Mouse (Mus musculus) hindbrain, postnatal 0 days (tissue): ENCODE measurements around the gene Ell. TPM values are rescaled to one million over a fixed set of nuclear protein-coding genes. Genes with fewer than 3 reads are reported as not detected.
"Not testable (repeated sequence)": the region's sequence is repeated elsewhere in the genome, so short reads cannot be mapped to it uniquely, and the experiment has no call there.

Experiments
- ATAC-seq: fragments of 200-750 bp; cut with Nextera tagmentation; 2 replicates; pipeline ENCODE4 v1.8.0; 2017; ENCODE audit warnings: mild to moderate bottlenecking, moderate TSS enrichment, moderate library complexity
- DNase-seq: peaks from one replicate; pipeline ENCODE4 v3.0.0-alpha.2; 2015; ENCODE audit warnings: low spot score
- H3K27ac ChIP-seq: fragments of 300-500 bp; sonication (generic); 2 replicates; pipeline ENCODE4 v1.5.1; 2014; ENCODE audit warnings: mild to moderate bottlenecking
- H3K27me3 ChIP-seq: fragments of 300-500 bp; sonication (generic); 2 replicates; pipeline ENCODE4 v1.6.1; 2014; ENCODE audit warnings: low read length, mixed read lengths; ENCODE audit not compliant: insufficient read depth
- H3K36me3 ChIP-seq: fragments of 300-500 bp; sonication (generic); 2 replicates; pipeline ENCODE4 v1.6.1; 2014; ENCODE audit warnings: low read length, mixed read lengths; ENCODE audit not compliant: insufficient read depth
- H3K4me1 ChIP-seq: fragments of 300-500 bp; sonication (generic); 2 replicates; pipeline ENCODE4 v1.6.1; 2014; ENCODE audit warnings: antibody characterized with exemption, low read length, mixed read lengths; ENCODE audit not compliant: insufficient read depth
- H3K4me2 ChIP-seq: fragments of 300-500 bp; sonication (generic); 2 replicates; pipeline ENCODE4 v1.6.1; 2014; ENCODE audit warnings: low read depth, mild to moderate bottlenecking, low read length, moderate library complexity, mixed read lengths
- H3K4me3 ChIP-seq: fragments of 300-500 bp; sonication (generic); 2 replicates; pipeline ENCODE4 v1.5.1; 2014; ENCODE audit warnings: low read length
- H3K9ac ChIP-seq: fragments of 300-500 bp; sonication (generic); replicated peaks from 2 replicates; pipeline ENCODE4 v1.6.1; 2014; ENCODE audit warnings: mild to moderate bottlenecking, low read length, moderate library complexity, mixed read lengths
- H3K9me3 ChIP-seq: fragments of 300-500 bp; sonication (generic); 2 replicates; pipeline ENCODE4 v1.6.1; 2016; ENCODE audit warnings: low read length, mixed read lengths
- CTCF ChIP-seq: IDR thresholded peaks from 2 replicates; pipeline ENCODE4 v1.5.1; 2016; ENCODE audit warnings: antibody characterized with exemption, control low read depth, low read depth
- WGBS: fragments of 180-500 bp; shearing (Covaris S2); extraction: QIAGEN DNeasy Blood & Tissue Kit; methylation state at CpG from one replicate; pipeline ENCODE4 v1.1.7; 2014; 5-methylcytosine and 5-hydroxymethylcytosine counted together
- polyA plus RNA-seq: library from polyadenylated mRNA; unstranded; fragments of >200 nt; fragmentation: Nextera tagmentation; extraction: Ambion mirVana; gene quantifications from 2 replicates; pipeline ENCODE4 v1.2.1, GENCODE M21; 2015
- total RNA-seq: library from RNA; depleted of rRNA; stranded (reverse); fragments of >200 nt; gene quantifications from 2 replicates; pipeline ENCODE4 v1.2.3, GENCODE M21; 2014

The Ell gene
- total and polyA plus RNA-seq, 2 experiments from 2014 or later, result 10.8 to 16.7 TPM

DNA sequence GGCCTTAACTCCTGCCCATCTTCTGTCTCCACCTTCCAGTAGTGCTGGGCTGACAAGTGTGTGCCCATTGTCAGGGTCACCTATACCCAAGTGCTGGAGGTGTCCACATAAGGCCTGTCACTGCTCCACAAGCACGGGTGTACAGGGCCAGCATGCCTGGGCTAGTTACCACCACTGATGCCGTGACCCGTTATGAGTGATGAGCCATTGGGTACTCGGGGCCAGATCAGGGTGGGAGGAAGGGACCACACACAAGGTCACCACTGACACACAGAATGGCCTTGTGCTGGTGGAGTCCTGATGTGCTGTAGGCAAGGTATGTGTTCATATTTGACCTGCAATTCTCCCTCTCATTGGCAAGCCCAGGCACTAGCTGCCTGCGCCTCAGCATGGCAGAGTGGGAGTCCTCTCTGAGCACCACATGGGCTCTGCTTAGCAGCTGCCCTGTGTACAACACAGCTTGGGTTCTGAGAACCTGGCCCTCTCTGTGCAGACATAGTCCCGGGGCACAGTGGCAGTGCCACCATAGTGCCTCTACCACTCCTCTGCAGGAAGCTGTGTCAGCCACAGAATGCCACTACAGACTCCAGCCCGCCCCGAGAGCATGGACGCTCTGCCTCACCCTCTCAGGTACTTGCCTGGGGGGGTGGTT is 45.5 kb downstream of the Ell start:
- H3K4me1 ChIP-seq, result no peaks in the 10 kb centered on the region
- no peaks in the 10 kb centered on the region for H3K27me3 ChIP-seq
- 91% methylated on average over 9 of the region's 9 CpGs for WGBS
- peaks cover 50% of the 10 kb centered on the region for H3K36me3 ChIP-seq
- ATAC-seq, result peak; percentile 11; the same call in 1 of the 2 replicates
- H3K9me3 ChIP-seq, result no peaks in the 10 kb centered on the region
- no peak overlapping the region for H3K4me2 ChIP-seq
- no peak for DNase-seq
- no peak overlapping the region for H3K9ac ChIP-seq
- TF ChIP-seq CTCF, result no peak
- no peak overlapping the region; the same call in 1 of the 2 replicates for H3K27ac ChIP-seq
- H3K4me3 ChIP-seq, result no peak overlapping the region

DNA sequence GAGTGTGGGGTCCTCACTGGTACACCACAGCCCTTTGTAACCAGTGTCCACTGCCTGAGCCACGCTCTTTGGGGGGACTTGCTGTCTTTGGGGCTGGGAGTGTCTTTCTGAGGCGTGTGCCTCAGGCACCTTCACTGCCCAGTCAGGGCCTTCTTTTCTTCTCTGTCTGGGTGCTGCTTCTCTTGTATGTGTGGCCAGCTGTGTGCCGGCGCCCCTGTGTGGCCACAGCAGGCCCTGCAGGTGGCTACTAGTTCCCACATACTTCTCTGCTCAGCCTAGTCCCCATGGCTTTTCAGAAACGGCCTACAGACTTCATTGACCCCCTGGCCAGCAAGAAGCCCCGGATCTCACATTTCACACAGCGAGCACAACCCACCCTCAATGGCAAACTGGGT is 46.0 kb downstream of the Ell start:
- 35% methylated on average over 7 of the region's 7 CpGs for WGBS
- DNase-seq, result peak; percentile 71
- peak; percentile 73 for ATAC-seq
- Histone ChIP-seq H3K4me3 (no peak overlapping the region), H3K27ac (no peak overlapping the region; the same call in 1 of the 2 replicates), H3K9me3 (no peaks in the 10 kb centered on the region), H3K36me3 (peaks cover 48% of the 10 kb centered on the region), H3K4me2 (no peak overlapping the region), H3K27me3 (no peaks in the 10 kb centered on the region), H3K4me1 (no peaks in the 10 kb centered on the region), H3K9ac (no peak overlapping the region)
- TF ChIP-seq CTCF, result peak; percentile 80

DNA sequence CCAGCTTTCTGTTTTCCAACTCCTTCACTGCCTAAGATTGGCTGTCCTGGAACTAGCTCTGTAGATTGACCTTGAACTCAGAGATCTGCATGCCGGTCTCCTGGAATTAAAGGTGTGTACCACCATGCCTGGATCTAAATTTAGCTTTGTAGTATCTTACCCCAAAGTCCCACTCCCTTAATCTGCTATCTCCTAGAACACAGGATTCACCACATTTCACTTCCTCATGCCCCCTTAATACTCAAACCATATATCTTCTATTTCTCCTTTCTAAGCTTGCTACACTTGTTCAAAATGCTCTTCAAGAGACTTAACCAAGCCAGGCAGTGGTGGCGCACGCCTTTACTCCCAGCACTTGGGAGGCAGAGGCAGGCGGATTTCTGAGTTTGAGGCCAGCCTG is 48.7 kb downstream of the Ell start:
- DNase-seq, H3K27me3 ChIP-seq, H3K4me2 ChIP-seq, H3K9ac ChIP-seq, H3K4me1 ChIP-seq, H3K4me3 ChIP-seq, H3K27ac ChIP-seq, ATAC-seq, H3K9me3 ChIP-seq: not testable (repeated sequence)
- H3K36me3 ChIP-seq, result peaks cover 46% of the 10 kb centered on the region
- WGBS, result 93% methylated on average over 4 of the region's 4 CpGs

DNA sequence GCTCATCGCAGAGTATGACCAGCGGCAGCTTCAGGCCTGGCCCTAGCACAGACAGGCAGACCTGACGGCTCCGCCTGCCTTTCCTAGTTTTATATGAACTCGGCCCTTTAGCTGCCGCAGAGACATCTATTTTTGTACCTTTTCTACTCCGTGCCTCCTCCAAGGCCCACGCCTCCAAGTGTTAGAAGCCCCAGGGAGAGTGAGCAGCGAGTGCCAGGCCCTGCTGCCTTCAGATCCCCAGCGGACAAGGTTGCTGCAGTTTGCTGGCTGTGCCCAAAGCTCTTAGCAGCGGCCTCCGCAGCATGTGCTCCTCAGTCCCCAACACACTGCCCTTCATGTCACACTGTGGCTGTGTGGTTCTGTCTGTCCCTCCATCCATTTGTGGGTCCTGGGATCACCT is 52.3 kb downstream of the Ell start:
- Histone ChIP-seq H3K4me2 (no peak overlapping the region), H3K9ac (no peak overlapping the region), H3K27ac (no peak overlapping the region), H3K36me3 (peaks cover 23% of the 10 kb centered on the region; the same call in 1 of the 2 replicates), H3K4me1 (peaks cover 10% of the 10 kb centered on the region; the same call in 1 of the 2 replicates), H3K4me3 (no peak overlapping the region), H3K27me3 (no peaks in the 10 kb centered on the region), H3K9me3 (no peaks in the 10 kb centered on the region)
- ATAC-seq (no peak), DNase-seq (no peak)
- TF ChIP-seq CTCF, result no peak
- WGBS, result 84% methylated on average over 12 of the region's 12 CpGs

DNA sequence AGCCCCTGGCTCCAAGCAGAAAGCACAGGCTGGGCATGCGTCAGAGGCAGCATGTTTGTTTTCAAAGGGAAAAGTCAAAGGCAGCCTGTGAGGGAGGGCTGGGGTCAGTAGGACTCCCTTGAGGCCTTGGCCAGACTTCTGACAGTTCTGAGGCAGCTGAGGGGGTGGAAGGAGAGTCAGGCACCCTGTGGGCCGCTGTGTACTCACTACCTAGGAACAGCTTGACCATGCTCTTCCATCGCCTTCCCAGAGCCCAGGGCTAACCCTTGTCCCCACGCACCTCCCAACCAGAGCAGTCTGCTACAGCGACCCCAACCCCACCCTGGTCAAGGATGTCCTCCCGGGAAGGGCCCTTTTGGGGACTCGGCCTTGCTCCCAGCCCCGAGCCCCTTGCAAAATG is 53.9 kb downstream of the Ell start:
- ATAC-seq (no peak), DNase-seq (no peak)
- WGBS, result 43% methylated on average over 8 of the region's 8 CpGs
- no peaks in the 10 kb centered on the region for H3K9me3 ChIP-seq
- no peak overlapping the region for H3K4me3 ChIP-seq
- peaks cover 15% of the 10 kb centered on the region; the same call in 1 of the 2 replicates for H3K36me3 ChIP-seq
- peak overlapping the region; percentile 75; the same call in 1 of the 2 replicates for H3K27ac ChIP-seq
- H3K9ac ChIP-seq, result no peak overlapping the region
- H3K27me3 ChIP-seq, result no peaks in the 10 kb centered on the region
- TF ChIP-seq CTCF, result no peak
- peak overlapping the region; percentile 96 for H3K4me2 ChIP-seq
- H3K4me1 ChIP-seq, result peaks cover 10% of the 10 kb centered on the region; the same call in 1 of the 2 replicates

DNA sequence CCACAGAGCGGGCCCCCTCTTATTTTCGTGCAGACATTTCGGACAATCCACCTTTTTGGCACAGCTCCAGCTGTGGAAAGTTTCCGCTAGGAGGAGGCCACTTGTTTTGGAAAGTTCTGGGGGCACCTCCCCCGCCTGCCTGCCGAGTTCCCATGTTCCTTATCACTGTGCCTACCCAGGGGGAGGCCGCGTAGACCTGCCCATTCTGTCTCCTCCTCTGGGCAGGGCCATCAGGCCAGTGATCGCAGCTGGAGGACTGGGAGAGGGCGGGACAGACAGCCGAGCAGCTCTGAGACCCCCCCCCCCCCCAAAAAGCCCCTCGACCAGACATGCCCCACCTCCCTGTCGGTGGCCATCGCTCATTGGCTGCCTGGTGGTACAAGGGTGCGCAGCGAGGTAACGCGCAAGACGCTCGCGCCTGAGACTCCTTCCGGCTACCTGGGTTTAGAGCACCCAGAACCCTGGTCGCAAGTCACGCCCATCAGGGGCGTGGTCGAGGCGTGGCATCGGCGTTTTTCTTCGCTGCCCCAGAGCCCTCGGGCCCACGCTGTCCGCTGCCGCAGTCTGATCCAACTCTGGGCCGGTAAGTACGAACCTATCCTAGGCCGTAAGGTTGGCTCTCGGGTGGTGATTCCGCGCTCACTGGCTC is 54.8 kb downstream of the Ell start, which contains the start of gene Isyna1:
Gene Isyna1 (plus strand): TSS at position 413 of the 649 bp plus-strand sequence.
- H3K4me3 ChIP-seq, result peak within 1 kb of the TSS; percentile 54
- peak within 1 kb of the TSS; percentile 53 for H3K9ac ChIP-seq
- H3K4me1 ChIP-seq, result peaks cover 18% of the 10 kb centered on the region
- TF ChIP-seq CTCF, result no peak; the same call in 1 of the 2 replicates
- no peaks in the 10 kb centered on the region for H3K27me3 ChIP-seq
- H3K36me3 ChIP-seq, result peaks cover 15% of the 10 kb centered on the region; the same call in 1 of the 2 replicates
- peak within 1 kb of the TSS; percentile 96 for H3K4me2 ChIP-seq
- ATAC-seq (peak; percentile 81), DNase-seq (peak; percentile 92)
- under 1% methylated on average over 40 of the region's 40 CpGs for WGBS
- H3K9me3 ChIP-seq, result no peaks in the 10 kb centered on the region
- peak within 1 kb of the TSS; percentile 75; the same call in 1 of the 2 replicates for H3K27ac ChIP-seq
